Mouse (Mus musculus) right cerebral cortex, postnatal 4 days (tissue): ENCODE data around the gene Atp11b.

ENCODE experiments used
- DNase-seq: peaks from one replicate; pipeline ENCODE4 v3.0.0-alpha.2; 2022

Gene Atp11b

DNA sequence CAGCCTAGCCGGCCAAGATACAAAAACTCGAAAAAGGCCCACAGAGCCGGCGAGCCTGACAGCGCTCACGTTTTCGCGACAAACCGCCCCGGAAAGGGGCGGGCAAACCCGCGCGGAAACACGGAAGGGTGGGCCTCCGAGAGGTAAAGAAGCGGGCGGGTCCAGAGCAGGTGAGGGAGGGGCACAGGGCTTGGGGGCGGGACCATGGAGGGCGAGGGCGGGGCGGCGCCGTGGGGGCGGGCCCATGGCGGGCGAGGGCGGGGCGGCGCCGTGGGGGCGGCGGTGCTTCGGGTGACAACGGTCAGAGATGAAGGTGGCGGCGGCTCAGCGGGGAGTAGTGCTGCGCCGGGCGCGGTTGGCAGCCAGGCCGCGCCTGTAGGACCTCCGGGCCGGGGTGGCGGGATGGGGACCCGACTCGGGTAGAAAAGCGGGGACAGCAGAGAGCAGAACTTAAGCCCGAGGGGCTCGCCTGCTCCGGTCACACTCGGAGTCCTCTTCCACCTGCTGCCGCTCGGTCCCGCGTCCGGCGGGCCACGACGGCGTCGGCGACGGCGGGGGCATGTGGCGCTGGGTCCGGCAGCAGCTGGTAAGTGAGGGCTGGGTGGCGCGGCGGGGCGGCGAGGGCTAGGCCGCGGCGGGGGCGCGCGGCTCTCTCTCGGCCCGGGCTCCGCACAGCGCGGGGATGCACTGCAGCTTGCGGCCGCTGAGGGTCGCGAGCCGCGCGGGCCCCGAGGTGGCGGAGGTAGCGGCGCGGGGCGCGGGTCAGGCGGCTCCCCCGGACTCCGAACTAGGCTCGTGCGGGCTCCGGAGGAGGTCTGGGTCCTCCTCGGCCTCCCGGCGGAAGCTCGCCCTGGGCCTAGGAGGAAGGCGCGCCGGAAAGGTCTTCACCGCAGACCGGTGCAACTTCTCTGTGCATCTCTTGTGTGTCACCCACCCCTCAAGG lies at the start of gene Atp11b:
Gene Atp11b (plus strand): TSS at position 282 of the 943 bp plus-strand sequence.
- peak; percentile 74 for DNase-seq

DNA sequence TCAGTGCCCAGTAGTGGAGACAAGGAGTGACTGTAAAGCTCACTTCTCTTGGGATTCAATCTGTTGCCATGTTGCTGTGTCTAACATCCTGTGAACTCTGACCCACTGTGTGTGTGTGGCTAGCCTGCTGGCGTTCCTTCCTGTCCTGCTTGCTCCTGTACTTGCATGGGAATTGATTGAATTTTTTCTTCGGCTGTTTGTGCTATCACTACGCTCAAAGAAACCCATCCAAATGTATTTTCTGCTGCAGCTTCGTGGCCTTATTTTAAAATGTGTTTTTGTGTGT lies 49.6 kb upstream of the Atp11b start:
- DNase-seq = no peak

DNA sequence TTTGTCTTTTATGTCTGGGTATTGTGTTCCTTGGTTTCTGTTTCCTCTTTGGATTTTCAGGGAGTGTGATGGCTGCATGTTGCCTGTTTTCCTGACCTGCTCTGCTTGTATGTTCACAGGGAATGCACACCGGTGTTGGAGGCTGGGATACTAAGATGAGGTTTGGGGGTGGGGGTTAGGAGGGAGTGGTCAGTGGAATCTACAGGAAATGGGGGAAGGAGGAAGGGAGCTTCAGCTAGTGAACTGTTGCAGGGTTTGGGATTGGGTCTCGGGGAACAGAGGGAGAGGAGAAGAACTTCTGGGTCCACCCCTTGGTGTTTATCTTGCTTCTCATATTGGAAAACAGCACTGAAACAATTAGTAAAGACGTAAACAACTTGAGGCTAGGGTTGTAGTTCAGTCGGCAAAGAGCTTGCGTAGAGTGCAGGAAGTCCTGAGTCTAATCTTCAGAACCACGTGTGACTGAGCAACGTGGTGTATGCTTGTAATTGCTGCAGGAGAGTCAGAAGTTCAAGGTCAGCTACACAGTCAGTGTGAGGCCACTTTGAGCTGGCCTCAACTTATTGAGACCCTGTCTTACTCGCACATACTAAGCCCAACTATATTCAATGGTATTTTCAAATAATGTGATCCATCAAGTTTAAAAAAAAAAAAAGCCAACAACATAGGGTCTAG lies 34.2 kb upstream of the Atp11b start:
- DNase-seq = no peak

DNA sequence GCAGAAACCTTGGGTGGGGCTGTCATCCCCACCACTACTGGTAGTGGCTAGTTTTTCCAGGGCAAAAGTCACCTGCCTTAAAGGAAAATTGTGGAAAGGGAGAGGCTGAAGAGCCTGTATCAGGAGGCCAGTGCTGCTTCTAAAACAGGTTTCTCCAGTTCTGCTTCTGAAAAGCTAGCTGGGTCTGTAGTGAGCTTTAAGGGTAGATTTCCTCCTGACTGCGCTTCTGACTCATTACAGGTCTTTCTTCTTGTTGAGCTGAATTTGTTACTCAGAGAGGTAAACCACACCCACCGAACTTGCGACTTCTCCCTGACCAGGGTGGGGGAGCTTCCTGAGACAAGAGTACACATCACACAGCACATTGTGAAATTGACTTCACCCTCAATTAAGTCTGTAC lies 33.1 kb upstream of the Atp11b start:
- no peak for DNase-seq

DNA sequence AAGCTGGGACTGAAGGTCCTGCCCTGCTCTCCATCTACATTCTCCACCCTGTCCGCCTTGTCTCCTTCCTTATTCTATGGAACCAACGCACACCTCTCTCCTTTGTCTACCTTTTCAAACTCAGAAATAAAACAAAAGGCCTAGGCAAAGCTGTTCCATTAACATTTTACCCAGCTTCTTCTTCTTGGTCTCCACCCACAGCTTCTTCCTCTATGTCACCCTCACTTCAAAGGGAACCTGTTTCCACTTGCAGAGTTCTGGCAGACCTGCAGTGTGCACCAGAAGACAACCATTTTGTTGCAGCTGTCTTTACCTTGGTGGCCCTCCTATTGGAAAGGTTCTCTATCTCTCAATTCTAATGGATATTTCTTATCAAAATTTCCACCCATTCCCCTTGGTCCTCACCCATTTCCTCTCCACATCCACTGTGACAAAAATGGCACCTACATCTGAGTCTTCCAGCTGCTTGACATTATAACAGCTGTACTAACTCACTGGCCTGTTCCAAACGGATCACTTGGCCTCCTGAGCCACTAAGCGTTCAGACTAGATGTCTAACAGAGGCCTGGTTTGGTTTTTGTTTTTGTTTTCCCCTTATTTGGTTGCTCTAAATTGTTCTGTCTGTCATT lies 32.0 kb upstream of the Atp11b start:
- no peak for DNase-seq

DNA sequence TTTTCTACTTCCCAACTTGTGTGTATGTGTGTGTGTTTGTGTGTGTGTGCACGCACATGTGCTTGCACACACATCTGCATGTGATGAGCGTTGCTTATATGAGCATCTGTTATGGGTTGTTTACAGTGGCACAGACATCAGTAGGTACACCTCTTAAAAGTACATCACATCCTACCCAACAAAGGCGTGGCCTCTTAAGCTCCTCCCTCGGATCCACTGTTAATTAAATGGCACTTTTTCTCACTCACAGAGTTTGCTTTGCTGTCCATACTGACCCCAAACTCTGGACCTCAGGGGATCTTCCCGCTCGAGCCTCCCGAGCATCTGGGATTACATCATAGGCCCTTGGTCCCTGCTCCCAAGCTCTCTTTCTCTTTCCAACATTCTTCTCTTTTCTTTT lies 31.1 kb upstream of the Atp11b start:
- no peak for DNase-seq

DNA sequence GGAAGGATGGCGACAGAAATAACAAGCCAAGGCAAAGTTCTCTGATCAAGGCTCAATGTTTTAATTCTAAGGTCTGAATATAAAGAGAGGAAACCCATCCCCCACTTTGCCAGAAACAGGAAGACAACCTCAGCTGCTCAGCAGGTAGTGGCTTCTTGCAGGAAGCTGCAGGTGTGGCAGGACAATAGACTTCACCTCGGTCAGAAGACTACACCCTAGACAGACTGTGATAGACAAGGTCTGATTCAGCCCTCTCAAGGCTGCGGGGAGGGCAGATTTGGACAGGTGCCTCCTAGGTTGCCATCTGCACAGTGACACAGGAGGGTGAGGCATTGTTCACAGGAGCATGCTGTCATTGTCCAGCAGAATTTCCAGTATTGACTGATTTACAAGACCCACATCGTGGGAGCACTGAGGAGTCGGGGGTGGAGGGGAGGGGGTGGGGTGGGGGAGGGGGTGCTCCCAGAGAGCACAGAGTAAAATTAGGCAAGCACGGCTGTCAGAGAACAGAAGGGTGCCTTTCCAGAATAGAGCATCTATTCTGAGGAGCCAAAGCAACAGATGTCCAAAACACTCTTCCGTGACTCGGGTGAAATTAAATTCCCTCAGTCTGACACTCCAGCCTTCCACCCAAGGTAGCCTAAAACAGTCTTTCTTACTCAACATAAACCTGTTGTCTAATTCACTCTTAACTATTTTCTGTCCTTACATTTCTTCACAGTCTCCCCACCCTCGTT lies 30.2 kb upstream of the Atp11b start:
- peak; percentile 4 for DNase-seq

DNA sequence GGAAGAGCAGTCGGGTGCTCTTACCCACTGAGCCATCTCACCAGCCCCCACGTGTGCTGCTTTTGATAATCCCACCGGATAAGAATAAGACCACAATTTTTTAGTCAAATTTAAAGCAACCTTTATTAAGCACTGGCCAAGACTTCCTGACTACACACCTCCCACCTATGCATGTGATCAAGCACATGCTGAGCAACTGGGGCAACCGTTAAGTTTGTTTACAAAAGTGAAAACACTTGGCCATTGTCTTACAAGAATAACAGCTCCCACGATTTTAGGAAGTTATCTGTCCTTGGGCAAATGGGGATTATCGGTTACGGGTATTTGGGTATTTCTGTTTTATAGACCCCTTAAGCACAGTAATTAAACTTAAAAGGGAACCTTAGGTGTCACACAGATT lies 28.8 kb upstream of the Atp11b start:
- no peak for DNase-seq

DNA sequence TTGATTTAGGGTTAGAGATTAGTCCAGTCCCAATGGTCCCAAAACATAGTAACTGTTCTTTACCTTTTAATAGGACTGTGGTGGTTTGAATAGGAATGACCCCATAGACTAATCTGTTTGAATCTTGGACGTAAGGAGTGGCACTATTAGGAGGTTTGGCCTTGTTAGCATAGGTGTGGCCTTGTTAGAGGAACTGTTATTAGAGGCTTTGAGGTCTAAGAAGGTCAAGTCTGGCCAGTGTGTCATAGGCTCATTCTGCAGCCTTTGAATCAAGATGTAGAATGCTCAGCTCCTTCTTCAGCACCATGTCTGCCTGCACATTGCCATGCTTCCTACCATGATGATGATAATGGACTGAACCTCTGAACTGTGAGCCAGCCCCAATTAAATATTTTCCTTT lies 27.0 kb upstream of the Atp11b start:
- no peak for DNase-seq

DNA sequence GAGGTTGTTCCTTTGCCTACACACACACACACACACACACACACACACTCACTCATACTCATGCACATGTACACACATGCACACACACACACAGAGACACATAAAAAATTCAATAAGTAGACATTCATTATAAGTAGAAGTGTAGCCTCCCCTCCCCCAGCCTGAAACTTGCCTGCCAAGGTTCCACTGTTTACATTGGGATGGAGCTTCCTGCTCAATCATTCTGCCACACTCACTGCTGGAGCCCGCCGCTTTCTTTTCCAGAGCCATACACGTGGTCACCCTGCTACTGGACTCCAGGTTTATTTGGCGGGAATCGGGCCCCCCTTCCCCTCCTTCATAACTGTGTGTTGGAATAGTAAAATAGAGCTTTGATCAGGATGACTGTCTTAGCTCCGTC lies 24.4 kb upstream of the Atp11b start:
- no peak for DNase-seq

DNA sequence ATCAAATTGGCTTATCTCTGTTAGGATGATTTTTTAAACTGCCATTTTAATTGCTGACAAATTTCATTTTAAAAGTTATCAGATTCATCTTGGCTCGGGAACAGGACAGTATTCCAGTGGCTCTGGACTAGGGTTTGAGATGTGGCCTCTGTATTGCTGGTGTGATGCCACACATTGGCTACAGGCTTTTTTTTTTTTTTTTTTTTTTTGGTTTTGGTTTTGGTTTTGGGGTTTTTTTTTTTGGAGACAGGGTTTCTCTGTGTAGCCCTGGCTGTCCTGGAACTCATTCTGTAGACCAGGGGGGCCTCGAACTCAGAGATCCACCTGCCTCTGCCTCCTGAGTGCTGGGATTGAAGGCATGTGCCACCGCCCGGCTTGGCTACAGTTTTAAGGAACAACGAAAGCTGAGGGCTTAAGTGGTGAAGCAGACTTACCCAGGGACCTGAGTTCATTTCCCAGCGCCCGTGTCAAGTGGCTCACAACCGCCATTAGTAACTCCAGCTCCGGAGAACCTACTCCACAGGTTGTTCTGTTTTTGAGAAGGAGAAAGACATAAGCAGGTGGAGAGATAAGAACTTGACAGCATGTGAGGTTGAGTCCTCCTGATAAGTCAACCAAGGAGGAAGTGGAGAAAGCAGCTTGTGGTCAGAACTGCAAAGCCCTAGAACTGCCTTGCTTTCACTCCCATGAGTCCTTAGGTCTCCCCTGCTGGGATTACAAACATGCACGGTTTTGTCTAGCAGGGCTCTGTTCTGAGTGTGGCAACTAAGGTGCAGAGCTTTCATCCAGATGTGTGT lies 21.7 kb upstream of the Atp11b start:
- DNase-seq = no peak

DNA sequence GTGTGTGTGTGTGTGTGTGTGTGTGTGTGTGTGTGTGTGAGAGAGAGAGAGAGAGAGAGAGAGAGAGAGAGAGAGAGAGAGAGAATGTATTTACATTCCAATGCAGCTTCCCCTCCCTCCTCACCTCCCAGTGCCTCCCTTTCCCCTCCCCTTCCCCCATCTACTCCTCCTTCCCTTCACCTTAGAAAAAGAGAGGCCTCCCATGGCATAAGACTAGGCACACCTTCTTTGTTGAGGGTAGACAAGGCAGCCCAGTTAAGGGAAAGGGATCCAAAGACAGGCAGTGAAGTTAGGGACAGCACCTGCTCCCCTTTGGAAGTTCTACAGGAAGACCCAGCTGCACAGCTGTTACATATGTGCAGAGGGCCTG lies 21.1 kb upstream of the Atp11b start:
- no peak for DNase-seq

DNA sequence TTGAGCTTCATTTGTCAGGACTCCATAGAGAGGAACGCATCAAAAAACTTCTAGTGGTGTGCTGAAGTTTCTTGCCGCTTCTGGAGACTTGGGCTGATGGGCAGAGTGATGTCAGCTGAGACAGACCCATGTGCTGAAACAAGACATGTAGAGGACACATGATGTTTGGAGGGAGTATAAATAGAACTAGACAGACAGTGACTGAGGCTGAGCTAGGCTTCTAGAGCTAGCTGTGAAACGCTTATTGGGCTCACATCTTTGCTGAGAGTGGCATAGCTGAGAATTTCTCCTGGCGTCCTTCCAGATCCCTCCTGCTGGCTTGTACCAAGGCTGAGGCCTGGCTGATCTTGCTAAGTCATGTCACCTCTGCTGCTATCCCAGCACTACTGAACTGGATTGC lies 19.4 kb upstream of the Atp11b start:
- peak; percentile 9 for DNase-seq

DNA sequence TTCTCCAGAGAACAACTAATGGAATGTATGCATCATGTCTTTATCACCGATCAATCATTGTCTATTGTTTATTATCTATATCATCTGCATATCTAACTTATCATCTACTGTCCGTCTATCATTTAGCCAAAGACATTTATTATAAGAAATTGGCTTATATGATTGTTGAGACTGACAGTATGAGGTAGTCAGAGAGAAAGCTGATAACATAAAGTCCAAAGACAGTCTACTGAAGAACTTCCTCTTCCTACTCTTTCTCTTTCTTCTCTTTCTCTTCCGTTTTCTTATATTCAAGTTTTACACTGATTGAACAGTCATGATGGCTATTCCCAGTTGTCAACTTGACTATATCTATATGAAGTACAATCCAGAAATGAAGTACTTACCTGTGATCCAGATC lies 15.8 kb upstream of the Atp11b start:
- no peak for DNase-seq

DNA sequence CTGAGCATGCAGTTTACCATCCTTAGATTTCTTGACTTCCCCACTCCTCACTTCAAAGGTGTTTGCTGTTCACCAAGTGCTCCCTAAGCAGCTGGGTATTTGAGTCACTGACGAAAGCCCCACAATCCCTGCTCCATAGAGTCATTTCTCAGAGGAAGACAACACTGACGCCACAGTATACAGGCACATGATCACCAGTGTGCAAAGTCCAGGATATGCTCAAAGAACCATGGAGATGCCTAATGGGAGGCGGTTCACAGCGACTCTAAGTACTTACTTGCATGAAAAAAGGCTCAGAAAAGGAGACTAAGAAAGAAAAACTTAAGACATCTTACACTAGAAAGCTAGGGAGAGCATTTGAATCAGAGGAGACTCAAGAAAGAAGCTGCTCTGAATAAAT lies 8.9 kb upstream of the Atp11b start:
- no peak for DNase-seq

DNA sequence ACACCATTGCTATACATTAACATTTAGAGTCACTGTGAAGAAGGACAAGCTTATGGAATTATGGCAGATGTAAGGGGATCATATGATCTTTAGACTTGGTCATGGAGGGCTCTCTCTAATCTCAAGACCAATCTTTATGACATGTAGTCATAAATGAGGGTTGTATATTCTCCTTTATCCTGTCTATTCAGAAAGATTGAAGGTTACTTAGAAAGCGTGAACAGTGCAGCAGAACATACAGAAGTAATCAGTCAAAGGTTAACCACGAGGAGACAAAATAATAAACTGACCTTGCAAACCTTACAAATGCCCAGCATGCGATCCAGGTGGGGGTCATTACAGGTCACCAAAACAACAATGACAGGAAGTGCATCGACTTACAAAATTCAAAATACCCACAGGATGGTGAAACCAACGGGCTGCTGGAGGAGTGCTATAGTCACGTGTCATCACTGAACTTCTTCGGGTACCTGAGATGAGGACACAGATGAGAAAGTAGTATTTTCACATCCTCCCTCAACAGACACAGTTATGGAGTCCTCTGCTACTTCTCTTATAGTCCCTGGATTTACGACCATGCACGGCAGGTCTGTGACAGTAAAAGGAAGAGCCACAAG lies 7.0 kb upstream of the Atp11b start:
- DNase-seq = no peak

DNA sequence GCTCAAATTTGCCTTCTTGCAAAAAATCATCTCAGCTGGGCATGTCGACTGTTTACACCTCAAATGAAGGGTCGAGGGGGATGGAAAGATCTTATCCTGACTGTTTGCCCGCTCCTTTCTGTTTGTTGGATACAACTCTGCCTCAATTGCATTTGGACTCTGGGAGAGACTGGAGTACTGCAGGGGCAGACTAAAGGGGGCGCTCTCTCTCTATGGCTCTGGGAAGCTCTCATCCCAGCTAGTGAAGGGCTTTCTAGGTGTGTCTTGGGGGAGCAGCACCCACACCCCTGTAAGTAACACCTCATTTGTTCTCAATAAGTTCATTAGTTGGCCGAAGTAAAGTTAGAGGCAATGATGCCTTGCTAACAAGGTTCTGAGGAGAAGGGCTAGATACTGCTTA lies 3.6 kb upstream of the Atp11b start:
- DNase-seq = no peak

DNA sequence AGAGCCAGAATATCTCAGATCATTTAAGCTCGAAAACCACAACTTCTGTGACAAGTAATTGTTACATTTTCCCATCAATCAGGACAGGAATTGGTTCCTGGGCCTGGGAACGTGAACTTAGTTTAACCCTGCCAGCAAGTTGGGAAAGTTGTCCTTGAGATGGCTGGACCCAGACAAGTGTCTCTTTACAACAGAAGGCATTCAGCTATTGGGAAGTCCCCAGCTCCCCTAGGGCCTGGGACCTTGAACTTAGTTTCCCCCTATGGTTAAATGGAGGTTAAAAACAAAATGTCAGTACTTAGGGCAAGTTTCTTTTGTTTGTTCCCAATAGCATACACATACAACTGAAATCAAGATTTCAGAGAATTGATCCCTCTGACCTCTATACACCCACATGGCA lies 2.2 kb upstream of the Atp11b start:
- no peak for DNase-seq

DNA sequence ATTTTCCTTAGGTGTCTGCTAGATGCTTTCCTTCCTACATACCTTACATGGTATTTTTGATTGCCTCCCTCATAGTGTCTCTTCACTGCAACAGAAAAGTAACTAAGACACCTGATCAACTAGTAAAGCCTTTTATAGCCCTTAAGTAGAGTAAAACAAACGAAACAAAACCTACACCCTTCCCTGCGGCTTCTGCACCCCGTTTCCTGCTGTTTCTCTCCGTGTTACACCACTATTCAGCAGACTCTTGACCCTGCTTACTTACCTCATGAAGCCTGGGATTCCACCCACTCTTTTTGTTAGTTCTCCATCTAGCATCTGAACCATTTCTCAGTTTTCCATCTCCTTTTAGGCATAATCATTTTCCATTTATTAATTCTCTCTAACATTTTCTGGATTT lies 8.8 kb downstream of the Atp11b start:
- DNase-seq = no peak

DNA sequence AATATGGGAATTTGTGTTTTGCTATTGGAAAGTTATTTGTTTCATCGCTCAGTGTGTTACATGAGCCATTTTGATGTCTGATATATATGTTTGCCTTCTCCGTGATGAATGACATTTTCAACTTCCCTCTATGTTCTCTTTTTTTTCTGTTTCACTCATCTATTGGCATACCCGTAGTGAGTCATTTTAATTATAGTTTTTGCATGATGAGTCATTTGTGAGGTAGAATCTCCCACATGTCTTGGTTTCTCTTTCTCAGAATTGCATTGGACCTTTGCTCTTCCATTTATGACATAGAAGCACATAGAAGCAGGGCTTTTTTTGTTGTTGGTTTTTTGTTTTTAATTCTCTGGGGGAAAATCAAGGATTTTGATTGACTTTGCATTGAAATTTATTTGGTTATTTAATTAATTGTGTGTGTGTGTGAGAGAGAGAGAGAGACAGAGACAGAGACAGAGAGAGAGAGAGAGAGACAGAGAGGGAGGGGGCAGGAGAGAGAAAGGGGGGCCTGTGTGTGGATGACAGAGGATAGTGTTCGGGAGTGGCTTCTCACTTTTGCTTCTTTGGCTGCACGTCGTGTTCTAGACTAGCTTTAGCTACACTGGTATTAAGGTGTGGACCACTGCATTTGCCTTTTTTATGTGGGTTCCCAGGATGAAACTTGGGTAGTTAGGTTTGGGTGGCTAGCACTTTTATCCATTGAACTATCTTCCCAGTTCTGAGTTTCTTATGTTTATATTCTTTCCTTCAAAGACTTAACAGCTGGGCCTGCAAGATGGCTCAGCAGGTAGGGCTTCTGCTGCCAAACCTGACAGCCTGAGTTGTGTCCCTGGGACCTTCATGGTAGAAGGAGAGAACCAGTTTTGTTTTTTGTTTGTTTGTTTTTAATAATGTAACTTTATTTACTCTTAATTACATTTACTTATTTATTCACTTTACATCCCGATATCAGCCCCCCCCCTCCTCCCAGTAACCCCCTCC lies 11.0 kb downstream of the Atp11b start:
- no peak for DNase-seq

DNA sequence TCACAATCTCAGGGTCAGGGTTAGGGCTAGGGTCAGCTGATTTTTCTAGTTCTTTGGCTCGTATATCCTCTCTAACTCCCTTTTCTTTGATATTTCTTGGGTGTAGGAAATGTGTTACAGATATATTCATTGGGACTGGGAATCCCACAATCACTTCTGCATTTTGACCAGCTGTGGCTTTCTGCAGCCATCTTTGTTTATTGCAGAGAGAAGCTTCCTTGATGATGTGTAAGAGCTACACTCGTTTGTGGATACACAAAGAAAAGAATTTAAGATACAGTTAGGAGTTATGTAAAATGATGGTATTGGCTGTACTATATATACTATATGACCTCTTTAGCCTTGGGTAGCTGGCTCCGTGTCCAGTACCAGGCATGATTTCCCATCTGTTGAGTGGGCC lies 25.8 kb downstream of the Atp11b start:
- no peak for DNase-seq
